Mouse (Mus musculus): ENCODE data around the gene Ncs1. TPM values are rescaled to one million over a fixed set of nuclear protein-coding genes. Genes with fewer than 3 reads are reported as not detected.

The Ncs1 gene
- polyA plus RNA-seq, 1 experiment from 2014 or later: 9.8 TPM

DNA sequence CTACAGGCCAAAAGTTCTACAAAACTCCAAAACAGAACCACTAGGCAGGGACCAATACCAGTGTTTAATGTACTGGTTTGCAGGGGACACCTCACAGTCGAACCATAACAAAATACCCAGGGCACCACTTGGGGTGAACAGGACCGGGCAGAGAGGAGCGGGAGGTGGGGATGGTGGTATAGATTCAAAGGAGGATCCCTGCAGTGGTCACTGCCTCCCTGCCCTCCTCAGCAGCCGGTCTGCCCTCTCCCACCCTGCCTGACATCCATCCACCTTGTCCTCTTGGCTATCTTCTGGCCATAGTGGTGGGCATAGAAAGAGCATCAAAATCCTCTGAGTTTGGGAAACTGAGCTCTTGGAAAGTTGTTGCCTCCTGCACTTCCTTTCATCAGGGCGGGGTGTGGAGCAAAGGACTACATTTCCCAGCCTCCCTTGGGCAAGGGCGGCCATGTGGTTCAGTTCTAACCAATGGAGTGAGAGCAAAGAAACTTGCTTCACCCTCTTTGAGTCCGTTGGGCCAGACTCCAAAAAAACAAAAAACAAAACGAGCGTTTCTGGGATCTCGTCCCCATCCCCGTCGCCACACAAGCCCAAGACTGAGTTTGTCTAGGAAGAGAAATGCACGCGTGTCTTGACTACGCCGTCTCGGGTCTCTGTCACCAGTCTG, 52.1 kb downstream of the Ncs1 start:
- peak; percentile 68 for DNase-seq (ENCODE audit: low spot score)
- no peaks in the 10 kb centered on the region for H3K4me1 ChIP-seq (replicated peaks; ENCODE audit: control insufficient read depth, insufficient read depth)
- no peaks in the 10 kb centered on the region for H3K27me3 ChIP-seq (ENCODE audit: control insufficient read depth, insufficient read depth, low read length)
- no peaks in the 10 kb centered on the region for H3K36me3 ChIP-seq (ENCODE audit: control insufficient read depth, insufficient read depth, low read length)
- peak overlapping the region; percentile 60 for H3K4me2 ChIP-seq (replicated peaks; ENCODE audit: low read depth)
- H3K9me3 ChIP-seq (ENCODE audit: control insufficient read depth, low read length): no peaks in the 10 kb centered on the region
- H3K9ac ChIP-seq (ENCODE audit: low read length): peak overlapping the region; percentile 48; the same call in 1 of the 2 replicates
- 5% methylated on average over 17 of the region's 17 CpGs for WGBS
- peak overlapping the region; percentile 39 for H3K4me3 ChIP-seq (ENCODE audit: low read depth, low read length)
- TF ChIP-seq CTCF (IDR thresholded peaks at IDR 0.05; ENCODE audit: low read depth) (no peak), EP300 (optimal IDR thresholded peaks at IDR 0.05) (no peak)
- peak; percentile 89 for ATAC-seq (ENCODE audit: low FRiP score, low TSS enrichment)
- H3K27ac ChIP-seq (replicated peaks): no peak overlapping the region

DNA sequence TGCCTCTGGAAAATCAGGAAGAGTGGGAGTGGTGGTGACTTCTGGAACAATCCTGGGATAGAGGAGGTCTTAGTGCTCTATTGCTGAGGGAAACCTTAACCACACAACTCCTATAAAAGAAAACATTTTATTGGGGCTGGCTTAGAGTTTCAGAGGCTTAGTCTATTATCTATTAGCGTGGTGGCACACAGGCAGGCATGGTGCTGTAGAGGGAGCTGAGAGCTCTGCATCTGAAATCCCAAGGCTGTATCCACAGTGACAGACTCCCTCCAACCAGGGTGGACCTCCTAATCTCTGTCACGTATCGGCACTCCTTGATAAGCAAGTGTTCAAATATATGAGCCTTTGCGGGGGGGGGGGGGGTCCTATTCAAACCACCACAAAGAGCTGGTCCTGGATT, 53.2 kb downstream of the Ncs1 start:
- Histone ChIP-seq H3K4me2 (replicated peaks; ENCODE audit: low read depth) (no peak overlapping the region), H3K9ac (ENCODE audit: low read length) (no peak overlapping the region)

DNA sequence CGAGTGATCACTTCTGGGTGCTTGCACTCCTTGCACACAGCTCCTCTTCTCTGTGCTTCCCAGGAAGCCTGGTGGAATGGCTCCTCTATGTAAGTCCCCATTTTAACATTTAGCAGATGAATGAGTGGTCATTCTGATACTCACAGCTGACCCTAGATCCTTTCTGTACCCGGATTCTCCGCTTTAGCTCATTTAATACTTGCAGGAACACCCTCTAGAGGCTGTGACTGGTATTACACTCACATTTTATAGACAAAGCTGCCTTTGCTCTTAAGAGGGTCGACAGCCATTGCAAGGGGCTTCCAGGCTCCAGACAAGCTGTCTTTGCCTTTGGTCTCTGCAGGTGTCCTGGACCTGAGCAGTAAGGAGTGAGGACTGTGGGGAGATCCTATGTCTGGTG, 53.6 kb downstream of the Ncs1 start:
- no peaks in the 10 kb centered on the region for H3K4me1 ChIP-seq (replicated peaks; ENCODE audit: control insufficient read depth, insufficient read depth)
- 24% methylated on average over 4 of the region's 4 CpGs for WGBS
- no peaks in the 10 kb centered on the region for H3K36me3 ChIP-seq (ENCODE audit: control insufficient read depth, insufficient read depth, low read length)
- H3K4me3 ChIP-seq (ENCODE audit: low read depth, low read length): no peak overlapping the region
- ATAC-seq (ENCODE audit: low FRiP score, low TSS enrichment) (no peak), DNase-seq (ENCODE audit: low spot score) (no peak)
- no peaks in the 10 kb centered on the region for H3K9me3 ChIP-seq (ENCODE audit: control insufficient read depth, low read length)
- TF ChIP-seq EP300 (optimal IDR thresholded peaks at IDR 0.05) (no peak), CTCF (IDR thresholded peaks at IDR 0.05; ENCODE audit: low read depth) (peak; percentile 82)
- H3K9ac ChIP-seq (ENCODE audit: low read length): no peak overlapping the region
- no peak overlapping the region for H3K4me2 ChIP-seq (replicated peaks; ENCODE audit: low read depth)
- no peak overlapping the region for H3K27ac ChIP-seq (replicated peaks)
- H3K27me3 ChIP-seq (ENCODE audit: control insufficient read depth, insufficient read depth, low read length): no peaks in the 10 kb centered on the region

More for the DNA sequence above, 53.2 kb downstream of the Ncs1 start:
- Histone ChIP-seq H3K4me3 (ENCODE audit: low read depth, low read length) (peak overlapping the region; percentile 39; the same call in 1 of the 2 replicates), H3K36me3 (ENCODE audit: control insufficient read depth, insufficient read depth, low read length) (no peaks in the 10 kb centered on the region), H3K4me1 (replicated peaks; ENCODE audit: control insufficient read depth, insufficient read depth) (no peaks in the 10 kb centered on the region), H3K27ac (replicated peaks) (no peak overlapping the region), H3K9me3 (ENCODE audit: control insufficient read depth, low read length) (no peaks in the 10 kb centered on the region), H3K27me3 (ENCODE audit: control insufficient read depth, insufficient read depth, low read length) (no peaks in the 10 kb centered on the region)
- ATAC-seq (ENCODE audit: low FRiP score, low TSS enrichment): no peak
- no peak for DNase-seq (ENCODE audit: low spot score)
- TF ChIP-seq EP300 (optimal IDR thresholded peaks at IDR 0.05) (no peak), CTCF (IDR thresholded peaks at IDR 0.05; ENCODE audit: low read depth) (no peak)
- 37% methylated on average over 4 of the region's 4 CpGs for WGBS

DNA sequence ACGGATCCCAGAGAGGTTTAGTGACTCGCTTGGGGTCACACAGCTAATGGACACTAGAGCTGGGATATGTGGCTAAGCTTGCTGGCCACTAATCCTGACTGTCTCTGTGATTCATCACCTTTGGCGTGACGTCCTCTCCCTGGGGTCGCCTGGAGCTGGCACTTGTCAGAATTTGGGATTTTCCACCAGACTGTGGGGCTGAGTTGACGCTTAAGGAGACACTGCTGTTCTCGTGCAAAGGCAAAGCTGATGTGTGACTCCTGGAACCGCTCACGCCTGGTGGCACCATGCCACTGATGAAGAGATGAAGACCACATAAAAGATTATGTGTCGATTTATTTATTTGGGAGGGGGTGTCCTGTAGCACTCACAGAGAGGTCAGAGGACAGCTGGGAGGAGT, 54.4 kb downstream of the Ncs1 start:
- Histone ChIP-seq H3K27ac (replicated peaks) (no peak overlapping the region), H3K4me3 (ENCODE audit: low read depth, low read length) (no peak overlapping the region), H3K9ac (ENCODE audit: low read length) (no peak overlapping the region), H3K27me3 (ENCODE audit: control insufficient read depth, insufficient read depth, low read length) (no peaks in the 10 kb centered on the region), H3K9me3 (ENCODE audit: control insufficient read depth, low read length) (no peaks in the 10 kb centered on the region), H3K36me3 (ENCODE audit: control insufficient read depth, insufficient read depth, low read length) (no peaks in the 10 kb centered on the region), H3K4me2 (replicated peaks; ENCODE audit: low read depth) (no peak overlapping the region), H3K4me1 (replicated peaks; ENCODE audit: control insufficient read depth, insufficient read depth) (no peaks in the 10 kb centered on the region)
- no peak for DNase-seq (ENCODE audit: low spot score)
- TF ChIP-seq EP300 (optimal IDR thresholded peaks at IDR 0.05) (no peak), CTCF (IDR thresholded peaks at IDR 0.05; ENCODE audit: low read depth) (no peak)
- 71% methylated on average over 10 of the region's 10 CpGs for WGBS
- ATAC-seq (ENCODE audit: low FRiP score, low TSS enrichment): no peak

DNA sequence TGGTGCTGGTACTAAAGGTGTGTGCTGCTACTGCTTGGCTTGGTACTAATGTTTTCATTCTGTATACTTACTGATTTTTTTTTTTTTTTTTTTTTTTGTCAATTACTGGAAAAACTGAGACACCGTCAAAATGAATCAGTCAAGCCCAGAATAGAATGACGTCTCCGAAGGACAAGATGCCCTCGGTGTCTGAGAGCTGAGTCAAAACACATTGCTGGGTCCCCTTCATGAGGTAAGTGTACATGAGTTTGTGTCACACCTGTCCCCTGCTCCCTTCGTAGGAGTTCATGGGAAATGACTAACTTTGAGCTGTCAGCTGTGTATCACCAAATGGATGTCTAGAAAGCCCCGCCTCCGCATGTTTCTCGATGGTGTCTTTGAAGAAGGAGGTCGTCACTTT, 57.6 kb downstream of the Ncs1 start:
- H3K4me1 ChIP-seq (replicated peaks; ENCODE audit: control insufficient read depth, insufficient read depth): no peaks in the 10 kb centered on the region
- H3K9me3 ChIP-seq (ENCODE audit: control insufficient read depth, low read length): no peaks in the 10 kb centered on the region
- no peak overlapping the region for H3K9ac ChIP-seq (ENCODE audit: low read length)
- H3K4me2 ChIP-seq (replicated peaks; ENCODE audit: low read depth): no peak overlapping the region
- WGBS: 70% methylated on average over 9 of the region's 9 CpGs
- no peak for ATAC-seq (ENCODE audit: low FRiP score, low TSS enrichment)
- DNase-seq (ENCODE audit: low spot score): no peak
- no peak overlapping the region for H3K4me3 ChIP-seq (ENCODE audit: low read depth, low read length)
- H3K27ac ChIP-seq (replicated peaks): no peak overlapping the region
- TF ChIP-seq CTCF (IDR thresholded peaks at IDR 0.05; ENCODE audit: low read depth) (no peak), EP300 (optimal IDR thresholded peaks at IDR 0.05) (no peak)
- no peaks in the 10 kb centered on the region for H3K36me3 ChIP-seq (ENCODE audit: control insufficient read depth, insufficient read depth, low read length)
- H3K27me3 ChIP-seq (ENCODE audit: control insufficient read depth, insufficient read depth, low read length): no peaks in the 10 kb centered on the region

DNA sequence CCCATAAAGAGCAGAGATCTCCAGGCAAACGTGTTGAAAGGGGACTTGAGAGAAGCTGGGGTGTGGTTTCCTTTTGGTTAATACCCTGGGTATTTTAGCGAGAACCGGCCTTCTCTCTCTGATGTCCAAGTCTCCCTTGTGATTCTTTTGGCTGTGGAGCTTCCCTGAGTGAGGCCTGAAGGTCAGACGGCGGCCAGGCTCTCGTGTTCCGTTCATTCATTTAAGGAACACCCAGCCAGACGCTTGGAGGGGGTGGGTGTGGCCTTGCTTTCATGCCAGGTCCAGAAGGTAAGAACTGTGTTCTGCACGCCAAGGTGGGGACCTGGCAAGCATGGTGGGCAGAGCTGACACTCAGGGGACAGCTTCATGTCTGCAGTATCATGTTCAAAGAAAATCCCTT, 58.6 kb downstream of the Ncs1 start:
- Histone ChIP-seq H3K4me2 (replicated peaks; ENCODE audit: low read depth) (no peak overlapping the region), H3K4me1 (replicated peaks; ENCODE audit: control insufficient read depth, insufficient read depth) (no peaks in the 10 kb centered on the region), H3K27ac (replicated peaks) (no peak overlapping the region), H3K9me3 (ENCODE audit: control insufficient read depth, low read length) (no peaks in the 10 kb centered on the region), H3K36me3 (ENCODE audit: control insufficient read depth, insufficient read depth, low read length) (no peaks in the 10 kb centered on the region), H3K9ac (ENCODE audit: low read length) (no peak overlapping the region), H3K27me3 (ENCODE audit: control insufficient read depth, insufficient read depth, low read length) (no peaks in the 10 kb centered on the region), H3K4me3 (ENCODE audit: low read depth, low read length) (no peak overlapping the region)
- TF ChIP-seq EP300 (optimal IDR thresholded peaks at IDR 0.05) (no peak), CTCF (IDR thresholded peaks at IDR 0.05; ENCODE audit: low read depth) (no peak)
- DNase-seq (ENCODE audit: low spot score) (no peak), ATAC-seq (ENCODE audit: low FRiP score, low TSS enrichment) (no peak)
- WGBS: 46% methylated on average over 9 of the region's 9 CpGs
